Mouse (Mus musculus) embryonic facial prominence, embryonic 13.5 days (tissue): ENCODE data around the gene Smarcc2. TPM values are rescaled to one million over a fixed set of nuclear protein-coding genes. Genes with fewer than 3 reads are reported as not detected.
A peak's percentile ranks its signal among the peaks of the same experiment; 100 is the strongest.
"Not testable (repeated sequence)": the region's sequence is repeated elsewhere in the genome, so short reads cannot be mapped to it uniquely, and the experiment has no call there.

Experiments used
- ATAC-seq: fragments of 200-750 bp; cut with Nextera tagmentation; 2 replicates; pipeline ENCODE4 v1.8.0; 2017; ENCODE audit warnings: low read depth; ENCODE audit not compliant: insufficient number of reproducible peaks, insufficient read depth, low FRiP score, low TSS enrichment
- H3K27ac ChIP-seq: fragments of 300-500 bp; sonication (generic); 2 replicates; pipeline ENCODE4 v1.5.1; 2015; ENCODE audit warnings: moderate library complexity, mild to moderate bottlenecking, inconsistent platforms
- H3K27me3 ChIP-seq: fragments of 300-500 bp; sonication (generic); 2 replicates; pipeline ENCODE4 v1.6.1; 2015; ENCODE audit warnings: mild to moderate bottlenecking, inconsistent platforms
- H3K36me3 ChIP-seq: fragments of 300-500 bp; sonication (generic); 2 replicates; pipeline ENCODE4 v1.6.1; 2015; ENCODE audit warnings: mild to moderate bottlenecking, inconsistent platforms
- H3K4me1 ChIP-seq: fragments of 300-500 bp; sonication (generic); 2 replicates; pipeline ENCODE4 v1.6.1; 2015; ENCODE audit warnings: inconsistent platforms
- H3K4me2 ChIP-seq: fragments of 300-500 bp; sonication (generic); 2 replicates; pipeline ENCODE4 v1.6.1; 2015; ENCODE audit warnings: moderate library complexity, mild to moderate bottlenecking, inconsistent platforms
- H3K4me3 ChIP-seq: fragments of 300-500 bp; sonication (generic); 2 replicates; pipeline ENCODE4 v1.5.1; 2015; ENCODE audit warnings: mild to moderate bottlenecking, inconsistent platforms
- H3K9ac ChIP-seq: fragments of 300-500 bp; sonication (generic); 2 replicates; pipeline ENCODE4 v1.6.1; 2015; ENCODE audit warnings: mild to moderate bottlenecking, inconsistent platforms
- H3K9me3 ChIP-seq: fragments of 300-500 bp; sonication (generic); 2 replicates; pipeline ENCODE4 v1.6.1; 2016; ENCODE audit warnings: inconsistent platforms
- WGBS: fragments of 180-500 bp; shearing (Covaris S2); methylation state at CpG from one replicate; pipeline ENCODE4 v1.1.7; 2015; ENCODE audit warnings: mixed read lengths; 5-methylcytosine and 5-hydroxymethylcytosine counted together
- polyA plus RNA-seq: library from polyadenylated mRNA; unstranded; fragments of >200 nt; fragmentation: Nextera tagmentation; extraction: Ambion mirVana; gene quantifications from 2 replicates; pipeline ENCODE4 v1.2.1, GENCODE M21; 2015

Gene Smarcc2
- polyA plus RNA-seq, 1 experiment from 2014 or later: 111 TPM

GRCm38 (mm10) chr10:128489380-128489779 lies 30.3 kb downstream of the Smarcc2 start:
- H3K27me3 ChIP-seq: no peaks in the 10 kb centered on the region
- no peak for ATAC-seq
- no peaks in the 10 kb centered on the region for H3K9me3 ChIP-seq
- 72% methylated on average over 5 of the region's 5 CpGs for WGBS
- 0 out of 2 replicates have a peak overlapping the region, but pooled peaks have one; percentile 34 for H3K27ac ChIP-seq
- H3K4me2 ChIP-seq: no peak overlapping the region
- peaks cover 73% of the 10 kb centered on the region for H3K36me3 ChIP-seq
- peaks cover 25% of the 10 kb centered on the region for H3K4me1 ChIP-seq
- no peak overlapping the region for H3K4me3 ChIP-seq
- no peak overlapping the region; the same call in 1 of the 2 replicates for H3K9ac ChIP-seq

- no peaks in the 10 kb centered on the region for H3K27me3 ChIP-seq
- H3K27ac ChIP-seq: peak overlapping the region; percentile 34; the same call in 1 of the 2 replicates
- 59% methylated on average over 4 of the region's 4 CpGs for WGBS
- no peak for ATAC-seq
- H3K4me2 ChIP-seq: no peak overlapping the region
- no peak overlapping the region; the same call in 1 of the 2 replicates for H3K4me3 ChIP-seq
- H3K9me3 ChIP-seq: no peaks in the 10 kb centered on the region
- peaks cover 69% of the 10 kb centered on the region for H3K36me3 ChIP-seq
- peak overlapping the region; percentile 46 for H3K9ac ChIP-seq
- peaks cover 29% of the 10 kb centered on the region for H3K4me1 ChIP-seq
Measured at GRCm38 (mm10) chr10:128489785-128490184, 30.7 kb downstream of the Smarcc2 start.

- H3K9ac ChIP-seq: peak overlapping the region; percentile 46
Measured at GRCm38 (mm10) chr10:128490232-128490631, 31.2 kb downstream of the Smarcc2 start.

GRCm38 (mm10) chr10:128490912-128491311 lies 31.9 kb downstream of the Smarcc2 start:
- no peak for ATAC-seq
- Histone ChIP-seq H3K9me3 (no peaks in the 10 kb centered on the region), H3K4me3 (peak overlapping the region; percentile 84; the same call in 1 of the 2 replicates), H3K36me3 (peaks cover 59% of the 10 kb centered on the region), H3K4me2 (peak overlapping the region; percentile 79), H3K27ac (no peak overlapping the region), H3K9ac (no peak overlapping the region), H3K4me1 (peaks cover 35% of the 10 kb centered on the region), H3K27me3 (no peaks in the 10 kb centered on the region)
- WGBS: 51% methylated on average over 5 of the region's 5 CpGs

More at GRCm38 (mm10) chr10:128490232-128490631, 31.2 kb downstream of the Smarcc2 start:
- no peak overlapping the region; the same call in 1 of the 2 replicates for H3K4me3 ChIP-seq
- peaks cover 66% of the 10 kb centered on the region for H3K36me3 ChIP-seq
- no peaks in the 10 kb centered on the region for H3K9me3 ChIP-seq
- ATAC-seq: no peak
- H3K4me2 ChIP-seq: no peak overlapping the region
- 57% methylated on average over 5 of the region's 5 CpGs for WGBS
- H3K27me3 ChIP-seq: no peaks in the 10 kb centered on the region
- peak overlapping the region; percentile 28; the same call in 1 of the 2 replicates for H3K27ac ChIP-seq
- H3K4me1 ChIP-seq: peaks cover 34% of the 10 kb centered on the region

- H3K9me3 ChIP-seq: no peaks in the 10 kb centered on the region
- peaks cover 35% of the 10 kb centered on the region for H3K4me1 ChIP-seq
- H3K27ac ChIP-seq: 0 out of 2 replicates have a peak overlapping the region, but pooled peaks have one; percentile 1
- H3K36me3 ChIP-seq: peaks cover 53% of the 10 kb centered on the region
- peak overlapping the region; percentile 84 for H3K4me3 ChIP-seq
- WGBS: 64% methylated on average over 6 of the region's 6 CpGs
- H3K27me3 ChIP-seq: no peaks in the 10 kb centered on the region
- peak overlapping the region; percentile 79 for H3K4me2 ChIP-seq
- peak overlapping the region; percentile 4; the same call in 1 of the 2 replicates for H3K9ac ChIP-seq
- ATAC-seq: no peak
Measured at GRCm38 (mm10) chr10:128491495-128491894, 32.4 kb downstream of the Smarcc2 start.

GRCm38 (mm10) chr10:128492051-128492450 lies 33.0 kb downstream of the Smarcc2 start:
- Histone ChIP-seq H3K36me3 (peaks cover 49% of the 10 kb centered on the region), H3K9ac (peak overlapping the region; percentile 91), H3K27ac (peak overlapping the region; percentile 98), H3K4me3 (peak overlapping the region; percentile 84), H3K4me1 (peaks cover 38% of the 10 kb centered on the region), H3K4me2 (peak overlapping the region; percentile 79)
- not testable (repeated sequence) for H3K27me3 ChIP-seq, H3K9me3 ChIP-seq, ATAC-seq
- 61% methylated on average over 8 of the region's 8 CpGs for WGBS

- H3K27ac ChIP-seq: peak overlapping the region; percentile 98
- H3K4me2 ChIP-seq: peak overlapping the region; percentile 79
- H3K4me3 ChIP-seq: peak overlapping the region; percentile 84
- no peaks in the 10 kb centered on the region for H3K9me3 ChIP-seq
- H3K36me3 ChIP-seq: peaks cover 41% of the 10 kb centered on the region
- H3K4me1 ChIP-seq: peaks cover 40% of the 10 kb centered on the region
- 22% methylated on average over 12 of the region's 12 CpGs for WGBS
- H3K9ac ChIP-seq: peak overlapping the region; percentile 91
- ATAC-seq: no peak
- H3K27me3 ChIP-seq: no peaks in the 10 kb centered on the region
Measured at GRCm38 (mm10) chr10:128492633-128493311, 33.7 kb downstream of the Smarcc2 start.

GRCm38 (mm10) chr10:128493319-128493694 lies 34.3 kb downstream of the Smarcc2 start:
- Histone ChIP-seq H3K9ac (peak overlapping the region; percentile 91), H3K4me3 (peak overlapping the region; percentile 84), H3K4me2 (peak overlapping the region; percentile 79), H3K27me3 (no peaks in the 10 kb centered on the region), H3K4me1 (peaks cover 45% of the 10 kb centered on the region), H3K27ac (peak overlapping the region; percentile 98), H3K36me3 (peaks cover 36% of the 10 kb centered on the region), H3K9me3 (no peaks in the 10 kb centered on the region)
- no peak; the same call in 1 of the 2 replicates for ATAC-seq
- under 1% methylated on average over 12 of the region's 12 CpGs for WGBS

GRCm38 (mm10) chr10:128493695-128494666 lies 34.9 kb downstream of the Smarcc2 start, which contains the start of gene Myl6:
Myl6 (minus strand) TSS chr10:128494145.
- ATAC-seq: peak; percentile 92
- peaks cover 47% of the 10 kb centered on the region for H3K4me1 ChIP-seq

GRCm38 (mm10) chr10:128494667-128495245 lies 35.7 kb downstream of the Smarcc2 start:
- H3K36me3 ChIP-seq: peaks cover 23% of the 10 kb centered on the region
- H3K4me3 ChIP-seq: peak overlapping the region; percentile 84
- peaks cover 46% of the 10 kb centered on the region for H3K4me1 ChIP-seq
- no peak for ATAC-seq
- H3K27me3 ChIP-seq: no peaks in the 10 kb centered on the region
- H3K27ac ChIP-seq: peak overlapping the region; percentile 98
- 53% methylated on average over 11 of the region's 11 CpGs for WGBS
- no peaks in the 10 kb centered on the region for H3K9me3 ChIP-seq
- peak overlapping the region; percentile 85 for H3K9ac ChIP-seq
- peak overlapping the region; percentile 79 for H3K4me2 ChIP-seq

More at GRCm38 (mm10) chr10:128493695-128494666, 34.9 kb downstream of the Smarcc2 start, which contains the start of gene Myl6:
- H3K4me2 ChIP-seq: peak within 1 kb of the TSS; percentile 79
- H3K27ac ChIP-seq: peak within 1 kb of the TSS; percentile 98
- H3K4me3 ChIP-seq: peak within 1 kb of the TSS; percentile 84
- no peaks in the 10 kb centered on the region for H3K9me3 ChIP-seq
- H3K9ac ChIP-seq: peak within 1 kb of the TSS; percentile 91
- H3K36me3 ChIP-seq: peaks cover 29% of the 10 kb centered on the region
- H3K27me3 ChIP-seq: no peaks in the 10 kb centered on the region
- WGBS: under 1% methylated on average over 45 of the region's 45 CpGs

GRCm38 (mm10) chr10:128495270-128495669 lies 36.2 kb downstream of the Smarcc2 start:
- no peak overlapping the region for H3K27ac ChIP-seq

More at GRCm38 (mm10) chr10:128495270-128495669, 36.2 kb downstream of the Smarcc2 start:
- 81% methylated on average over 2 of the region's 2 CpGs for WGBS
- H3K4me1 ChIP-seq: peaks cover 41% of the 10 kb centered on the region
- peak overlapping the region; percentile 85 for H3K9ac ChIP-seq
- H3K4me2 ChIP-seq: peak overlapping the region; percentile 79
- peaks cover 17% of the 10 kb centered on the region for H3K36me3 ChIP-seq
- no peaks in the 10 kb centered on the region for H3K9me3 ChIP-seq
- no peaks in the 10 kb centered on the region for H3K27me3 ChIP-seq
- H3K4me3 ChIP-seq: peak overlapping the region; percentile 84; the same call in 1 of the 2 replicates
- no peak for ATAC-seq
